Mouse (Mus musculus) liver, embryonic 16.5 days (tissue): ENCODE data around the gene Poc1b. TPM values are rescaled to one million over a fixed set of nuclear protein-coding genes. Genes with fewer than 3 reads are reported as not detected.

Experiments used
- ATAC-seq: fragments of 200-750 bp; cut with Nextera tagmentation; 2 replicates; pipeline ENCODE4 v1.8.0; 2017; ENCODE audit warnings: low read depth, mild to moderate bottlenecking, moderate number of reproducible peaks, moderate library complexity
- H3K27ac ChIP-seq: fragments of 300-500 bp; sonication (generic); 2 replicates; pipeline ENCODE4 v1.5.1; 2014; ENCODE audit warnings: mild to moderate bottlenecking, low read length
- H3K27me3 ChIP-seq: fragments of 300-500 bp; sonication (generic); 2 replicates; pipeline ENCODE4 v1.6.1; 2014; ENCODE audit warnings: low read depth, low read length, mixed read lengths; ENCODE audit not compliant: control insufficient read depth, insufficient read depth
- H3K36me3 ChIP-seq: fragments of 300-500 bp; sonication (generic); 2 replicates; pipeline ENCODE4 v1.6.1; 2014; ENCODE audit warnings: mild to moderate bottlenecking; ENCODE audit not compliant: control insufficient read depth, insufficient read depth
- H3K4me1 ChIP-seq: fragments of 300-500 bp; sonication (generic); 2 replicates; pipeline ENCODE4 v1.6.1; 2014; ENCODE audit warnings: low read depth, low read length, mixed read lengths; ENCODE audit not compliant: control insufficient read depth
- H3K4me2 ChIP-seq: fragments of 300-500 bp; sonication (generic); 2 replicates; pipeline ENCODE4 v1.6.1; 2014; ENCODE audit warnings: low read depth, low read length, mixed read lengths
- H3K4me3 ChIP-seq: fragments of 300-500 bp; sonication (generic); 2 replicates; pipeline ENCODE4 v1.5.1; 2014; ENCODE audit warnings: low read depth, mild to moderate bottlenecking, low read length
- H3K9ac ChIP-seq: fragments of 300-500 bp; sonication (generic); 2 replicates; pipeline ENCODE4 v1.6.1; 2014; ENCODE audit warnings: low read depth, low read length
- H3K9me3 ChIP-seq: fragments of 300-500 bp; sonication (generic); replicated peaks from 2 replicates; pipeline ENCODE4 v1.6.1; 2016; ENCODE audit warnings: low read length; ENCODE audit not compliant: control insufficient read depth
- WGBS: fragments of 180-500 bp; shearing (Covaris S2); extraction: QIAGEN DNeasy Blood & Tissue Kit; methylation state at CpG from one replicate; pipeline ENCODE4 v1.1.7; 2014; ENCODE audit not compliant: insufficient replicate concordance; 5-methylcytosine and 5-hydroxymethylcytosine counted together
- polyA plus RNA-seq: library from polyadenylated mRNA; unstranded; fragments of >200 nt; fragmentation: Nextera tagmentation; extraction: Ambion mirVana; gene quantifications from 2 replicates; pipeline ENCODE4 v1.2.1, GENCODE M21; 2015

Poc1b gene
- polyA plus RNA-seq, 1 experiment from 2014 or later = 6.8 TPM

DNA sequence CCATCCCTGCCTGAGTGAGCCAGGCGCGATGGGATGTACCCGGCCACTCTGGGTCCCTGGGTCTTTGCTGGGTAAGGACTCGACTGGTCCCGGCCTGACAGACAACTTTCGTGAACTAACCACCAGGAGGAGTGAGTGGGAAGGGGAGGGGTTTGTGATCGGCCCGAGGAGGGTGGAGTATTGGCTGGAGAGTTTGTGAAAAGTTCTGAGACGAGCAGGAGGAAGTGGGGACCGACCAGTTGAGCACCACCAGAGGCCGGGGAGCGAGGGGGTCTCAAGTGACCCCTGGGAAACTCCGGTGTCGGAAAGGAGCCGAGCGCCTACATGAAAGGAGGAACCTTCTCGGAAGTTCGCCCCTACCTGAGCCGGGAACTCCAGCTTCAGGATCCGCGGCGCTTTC lies 1.1 kb downstream of the Poc1b start, which contains the start of gene Galnt4:
Gene Galnt4, plus strand, starts transcription at position 196 of the 400 bp plus-strand sequence.
- Histone ChIP-seq H3K27me3 (no peaks in the 10 kb centered on the region), H3K36me3 (peaks cover 5% of the 10 kb centered on the region), H3K9me3 (no peaks in the 10 kb centered on the region), H3K9ac (peak within 1 kb of the TSS; percentile 85), H3K4me2 (peak within 1 kb of the TSS; percentile 98), H3K27ac (peak within 1 kb of the TSS; percentile 87), H3K4me3 (peak within 1 kb of the TSS; percentile 97), H3K4me1 (peaks cover 12% of the 10 kb centered on the region)
- WGBS = 0% methylated on average over 22 of the region's 22 CpGs
- ATAC-seq = peak; percentile 80

- Histone ChIP-seq H3K9me3 (no peaks in the 10 kb centered on the region), H3K4me3 (peak overlapping the region; percentile 97), H3K36me3 (peaks cover 5% of the 10 kb centered on the region), H3K9ac (peak overlapping the region; percentile 75), H3K27me3 (no peaks in the 10 kb centered on the region), H3K4me2 (peak overlapping the region; percentile 98), H3K27ac (peak overlapping the region; percentile 23; the same call in 1 of the 2 replicates), H3K4me1 (peaks cover 12% of the 10 kb centered on the region)
- no peak for ATAC-seq
- WGBS = 42% methylated on average over 12 of the region's 12 CpGs
Observed at GRCm38 (mm10) chr10:99108431-99108982, 1.7 kb downstream of the Poc1b start.

DNA sequence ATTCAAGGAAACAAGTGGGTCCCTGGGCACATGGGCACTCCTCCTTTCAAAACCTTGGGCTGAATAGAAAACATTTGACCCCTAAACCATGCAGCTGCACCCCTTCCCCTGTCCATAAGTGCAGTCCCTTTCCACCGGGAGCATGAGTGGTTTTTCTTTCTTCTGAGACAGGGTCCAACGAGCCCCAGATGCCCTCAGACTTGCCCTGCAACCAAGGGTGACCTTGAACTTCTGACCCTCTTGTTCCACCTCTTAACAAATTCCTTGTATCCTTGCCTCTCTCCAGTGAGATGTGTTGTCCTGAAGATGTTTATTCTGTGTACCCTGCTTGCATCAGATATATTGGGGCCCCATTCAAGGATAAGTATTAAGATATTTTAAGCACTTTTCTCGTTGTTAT lies 6.7 kb downstream of the Poc1b start:
- Histone ChIP-seq H3K9ac (no peak overlapping the region), H3K4me2 (no peak overlapping the region), H3K9me3 (no peaks in the 10 kb centered on the region), H3K4me3 (no peak overlapping the region), H3K27me3 (no peaks in the 10 kb centered on the region), H3K4me1 (peaks cover 6% of the 10 kb centered on the region), H3K27ac (no peak overlapping the region), H3K36me3 (peaks cover 5% of the 10 kb centered on the region)
- WGBS = 46% methylated on average over 3 of the region's 3 CpGs
- ATAC-seq = no peak

- no peaks in the 10 kb centered on the region; the same call in none of the 2 replicates for H3K4me1 ChIP-seq
- H3K4me3 ChIP-seq = no peak overlapping the region
- peaks cover 3% of the 10 kb centered on the region for H3K36me3 ChIP-seq
- no peak overlapping the region for H3K27ac ChIP-seq
- H3K9me3 ChIP-seq = no peaks in the 10 kb centered on the region
- no peak for ATAC-seq
- H3K27me3 ChIP-seq = no peaks in the 10 kb centered on the region
- no peak overlapping the region for H3K9ac ChIP-seq
- WGBS = 60% methylated on average over 8 of the region's 8 CpGs
- no peak overlapping the region for H3K4me2 ChIP-seq
Observed at GRCm38 (mm10) chr10:99114295-99114694, 7.5 kb downstream of the Poc1b start.

DNA sequence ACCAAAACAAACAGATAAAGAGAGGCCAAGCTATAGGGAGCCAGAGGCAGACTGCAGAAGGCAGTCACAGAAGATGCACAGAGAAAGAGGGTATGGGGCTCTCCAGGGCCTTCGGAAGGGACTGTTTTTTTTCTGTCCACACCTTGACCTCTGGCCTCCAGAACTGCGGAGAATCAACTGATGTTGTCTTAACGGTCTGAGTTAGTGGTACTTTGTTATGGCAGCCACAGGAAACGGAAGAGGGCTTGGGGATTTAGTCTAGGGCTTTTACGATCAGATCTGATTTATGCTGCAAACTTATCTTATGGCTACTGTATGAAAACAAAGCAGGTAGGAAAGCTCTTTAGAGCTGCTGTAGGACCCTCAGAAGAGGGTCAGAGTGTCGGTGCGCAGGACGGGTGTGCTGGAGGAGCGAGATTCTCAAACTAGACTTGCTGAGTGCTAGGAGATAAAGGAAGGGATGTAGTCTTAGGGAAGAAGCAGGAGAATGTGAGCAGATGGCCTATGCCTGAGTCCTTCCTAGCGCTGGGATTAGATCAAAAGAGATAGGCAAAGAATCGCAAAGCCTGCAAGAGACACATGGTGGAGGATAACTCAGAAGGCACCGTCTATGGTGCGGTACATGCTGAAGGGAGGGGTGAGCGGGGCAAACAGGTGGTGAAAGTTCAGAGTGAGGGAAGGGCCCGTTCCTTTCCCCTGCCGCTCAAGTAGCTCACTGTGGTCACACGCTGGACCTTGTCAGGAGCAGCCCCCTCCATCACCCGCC lies 8.8 kb downstream of the Poc1b start:
- Histone ChIP-seq H3K9me3 (no peaks in the 10 kb centered on the region), H3K36me3 (no peaks in the 10 kb centered on the region), H3K4me1 (no peaks in the 10 kb centered on the region; the same call in none of the 2 replicates), H3K4me2 (no peak overlapping the region), H3K27ac (no peak overlapping the region), H3K27me3 (no peaks in the 10 kb centered on the region), H3K9ac (no peak overlapping the region), H3K4me3 (no peak overlapping the region)
- ATAC-seq = no peak
- WGBS = 45% methylated on average over 18 of the region's 18 CpGs

DNA sequence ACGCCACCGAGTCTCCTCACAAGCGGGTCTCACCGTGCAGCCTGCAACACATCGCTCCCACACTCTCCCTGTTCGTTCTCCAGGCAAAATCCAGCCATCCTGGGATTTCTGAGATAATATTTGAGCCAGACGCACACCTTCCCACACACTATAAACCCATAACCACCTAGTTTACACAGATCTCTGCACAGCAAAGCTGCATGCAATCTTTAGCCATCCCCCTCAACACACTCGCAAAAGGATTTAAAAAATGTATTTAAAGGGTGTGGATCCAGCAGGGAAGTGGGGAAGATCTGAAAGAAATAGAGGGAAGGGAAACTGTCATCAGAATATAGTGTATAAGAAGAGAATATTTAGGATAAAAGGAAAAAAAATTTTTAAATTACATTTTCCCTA lies 9.4 kb downstream of the Poc1b start:
- no peak overlapping the region for H3K27ac ChIP-seq

GRCm38 (mm10) chr10:99116650-99117615 lies 10.1 kb downstream of the Poc1b start:
- H3K4me2 ChIP-seq = no peak overlapping the region
- H3K27ac ChIP-seq = no peak overlapping the region
- H3K36me3 ChIP-seq = no peaks in the 10 kb centered on the region
- no peaks in the 10 kb centered on the region; the same call in 1 of the 2 replicates for H3K4me1 ChIP-seq
- H3K4me3 ChIP-seq = no peak overlapping the region
- H3K9me3 ChIP-seq = no peaks in the 10 kb centered on the region
- ATAC-seq = no peak
- 77% methylated on average over 16 of the region's 16 CpGs for WGBS
- no peaks in the 10 kb centered on the region for H3K27me3 ChIP-seq
- no peak overlapping the region for H3K9ac ChIP-seq

More for the DNA sequence above, 9.4 kb downstream of the Poc1b start:
- no peaks in the 10 kb centered on the region for H3K9me3 ChIP-seq
- 73% methylated on average over 8 of the region's 8 CpGs for WGBS
- H3K4me1 ChIP-seq = no peaks in the 10 kb centered on the region; the same call in none of the 2 replicates
- H3K9ac ChIP-seq = no peak overlapping the region
- H3K4me3 ChIP-seq = no peak overlapping the region
- no peaks in the 10 kb centered on the region for H3K27me3 ChIP-seq
- H3K36me3 ChIP-seq = no peaks in the 10 kb centered on the region
- H3K4me2 ChIP-seq = no peak overlapping the region
- ATAC-seq = no peak

DNA sequence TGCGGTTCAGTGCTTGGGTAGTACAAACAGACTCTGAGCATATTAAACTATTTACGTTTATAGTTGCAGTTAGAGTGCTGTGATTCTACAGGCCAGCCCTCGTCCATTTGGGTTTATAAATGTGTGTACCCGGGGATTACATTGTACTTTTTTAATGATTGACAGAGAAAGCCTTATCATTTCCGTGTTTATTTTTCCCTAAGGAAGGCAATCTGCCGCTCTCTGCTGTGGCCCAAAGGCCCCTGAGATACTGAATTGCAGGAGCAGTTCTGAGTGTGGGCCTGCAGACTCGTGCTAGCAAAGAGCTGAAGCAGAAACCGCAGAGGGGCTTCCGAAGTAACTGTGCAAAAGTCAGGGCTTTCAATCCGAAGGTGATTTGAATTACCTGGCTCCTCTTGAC lies 11.0 kb downstream of the Poc1b start:
- H3K27ac ChIP-seq = no peak overlapping the region
- H3K36me3 ChIP-seq = no peaks in the 10 kb centered on the region
- no peak overlapping the region for H3K4me2 ChIP-seq
- H3K4me3 ChIP-seq = no peak overlapping the region
- no peak for ATAC-seq
- H3K9me3 ChIP-seq = no peaks in the 10 kb centered on the region
- 61% methylated on average over 10 of the region's 10 CpGs for WGBS
- H3K27me3 ChIP-seq = no peaks in the 10 kb centered on the region
- no peak overlapping the region for H3K9ac ChIP-seq
- no peaks in the 10 kb centered on the region; the same call in 1 of the 2 replicates for H3K4me1 ChIP-seq
